Comparison of ENCODE assay signal across 8 mouse cellular contexts in genomic region chrX:144318164-144318979, GRCm38 (mm10). TPM values are rescaled to one million over a fixed set of nuclear protein-coding genes. Genes with fewer than 3 reads are reported as not detected.
DNase-seq lines count a peak whose midpoint lies in the region; ATAC-seq lines count a peak whose summit lies in the region.

No protein-coding gene starts in this region.

- no peaks in the 10 kb centered on the region for H3K27me3 ChIP-seq in heart, embryonic 11.5 days (ENCODE audit: control insufficient read depth, insufficient read depth, low read length)

- H3K9me3 ChIP-seq in heart, embryonic 11.5 days (replicated peaks; ENCODE audit: control insufficient read depth, low read length) = no peaks in the 10 kb centered on the region

- peak overlapping the region; percentile 54; the same call in 1 of the 2 replicates for H3K27ac ChIP-seq in heart, embryonic 11.5 days (ENCODE audit: low read depth, low read length)

- peak overlapping the region; percentile 72 for H3K9ac ChIP-seq in heart, embryonic 11.5 days (ENCODE audit: low read depth, low read length)

- DNase-seq in CD4-positive helper T cell, adult 2 months (ENCODE audit: low read depth, low spot score) = peak; percentile 36
- DNase-seq in NIH3T3 (ENCODE audit: low read depth) = peak; percentile 25
- peak; percentile 10 to 36 for DNase-seq in cerebellum, postnatal 14 days
- peak; percentile 13 to 36 for DNase-seq in kidney, postnatal 36 days
- peak; percentile 8 for DNase-seq in spleen, adult 12 weeks (ENCODE audit: low spot score)
- no peak for DNase-seq in frontal cortex, adult 2 months (ENCODE audit: extremely low spot score in 1 of 2, low spot score in 1 of 2)

- peak overlapping the region; percentile 77 for H3K4me2 ChIP-seq in heart, embryonic 11.5 days

- WGBS in heart, embryonic 11.5 days (ENCODE audit: insufficient replicate concordance) = 14% methylated on average over 48 of the region's 53 CpGs

- H3K4me1 ChIP-seq in heart, embryonic 11.5 days (ENCODE audit: control insufficient read depth, insufficient read depth, low read length) = no peaks in the 10 kb centered on the region

- peak overlapping the region; percentile 65 for H3K4me3 ChIP-seq in heart, embryonic 11.5 days (ENCODE audit: low read depth, low read length)

- H3K36me3 ChIP-seq in heart, embryonic 11.5 days (ENCODE audit: control insufficient read depth, insufficient read depth, low read length) = no peaks in the 10 kb centered on the region

- peak; percentile 80 for ATAC-seq in heart, embryonic 11.5 days (replicated peaks; ENCODE audit: insufficient number of reproducible peaks, low FRiP score, low TSS enrichment)
- peak; percentile 80 for ATAC-seq in megakaryocyte-erythroid progenitor cell, adult 5-6 weeks (replicated peaks; ENCODE audit: low FRiP score, low TSS enrichment, poor library complexity, severe bottlenecking)

RNA-seq across cellular contexts. Expression of gene Alg13, which starts 0.8 kb away (rescaled TPM):
- 16.4 and 16.8 TPM in 2 replicates for polyA plus RNA-seq in heart, embryonic 11.5 days (2014; fragmentation: Nextera tagmentation; extraction: Ambion mirVana)
- 32.0 and 45.6 TPM in 2 replicates for total RNA-seq in megakaryocyte-erythroid progenitor cell, adult 5-6 weeks (2014; fragmentation: Nextera tagmentation)
- total RNA-seq in megakaryocyte-erythroid progenitor cell, adult 5-6 weeks (2017) = 13.1 and 20.9 TPM in 2 replicates
- 9.3 TPM in 2 replicates for polyA plus RNA-seq in frontal cortex, adult 2 months (2012; rRNA removed)

Comparison
In these comparisons a context has a peak if more than half of its experiments do, and no peak if none do; other contexts are left out.
1. DNase-seq: peak in CD4-positive helper T cell, adult 2 months (single experiment), NIH3T3 (single experiment), cerebellum, postnatal 14 days (2 of 2), kidney, postnatal 36 days (2 of 2) and spleen, adult 12 weeks (single experiment); none in frontal cortex, adult 2 months (0 of 2).